ENCODE assay signal across 14 mouse cellular contexts in genomic region chr11:101587676-101588075, GRCm38 (mm10). TPM values are rescaled to one million over a fixed set of nuclear protein-coding genes. Genes with fewer than 3 reads are reported as not detected.
DNase-seq lines count a peak whose midpoint lies in the region; ATAC-seq lines count a peak whose summit lies in the region.
"Had no signal": no experiment of that assay in that cellular context is flagged by ENCODE, and none has a peak within 500 bp of the region (broad histone marks: within the 10 kb centered on the region; RNA-seq: fewer than 3 reads in every experiment).

No protein-coding gene starts in this region.

- no peaks in the 10 kb centered on the region for H3K27me3 ChIP-seq in forebrain, embryonic 15.5 days
- H3K27me3 ChIP-seq: CH12.LX; heart, embryonic 15.5 days; intestine, embryonic 15.5 days had no signal

- H3K9me3 ChIP-seq in forebrain, embryonic 15.5 days: no peaks in the 10 kb centered on the region
- H3K9me3 ChIP-seq: heart, embryonic 15.5 days; intestine, embryonic 15.5 days had no signal

- DNase-seq in kidney, adult 11 months: peak; percentile 47
- no peak for DNase-seq in kidney, postnatal 25 days
- peak; percentile 63 for DNase-seq in 416B (ENCODE audit: low read depth)
- peak; percentile 69 for DNase-seq in fibroblast of lung, adult 2 months (ENCODE audit: low read depth)
- DNase-seq in spleen, postnatal 36 days (ENCODE audit: low spot score in 2 of 2): no peak
- no peak for DNase-seq in cerebellum, postnatal 14 days
- DNase-seq: cerebellum, postnatal 36 days; retina, postnatal 1 day had no signal

- no peak overlapping the region for H3K4me3 ChIP-seq in forebrain, embryonic 15.5 days
- H3K4me3 ChIP-seq: heart, embryonic 15.5 days; intestine, embryonic 15.5 days had no signal

- no peak overlapping the region for H3K9ac ChIP-seq in forebrain, embryonic 15.5 days (replicated peaks)
- H3K9ac ChIP-seq: heart, embryonic 15.5 days; intestine, embryonic 15.5 days had no signal

- 89% methylated on average over 10 of the region's 10 CpGs for WGBS in forebrain, embryonic 15.5 days

- H3K4me2 ChIP-seq in forebrain, embryonic 15.5 days (replicated peaks): no peak overlapping the region
- H3K4me2 ChIP-seq: heart, embryonic 15.5 days; intestine, embryonic 15.5 days had no signal

- H3K27ac ChIP-seq in forebrain, embryonic 15.5 days (replicated peaks): no peak overlapping the region
- H3K27ac ChIP-seq: heart, embryonic 15.5 days; intestine, embryonic 15.5 days had no signal

- no peaks in the 10 kb centered on the region for H3K4me1 ChIP-seq in forebrain, embryonic 15.5 days
- H3K4me1 ChIP-seq: heart, embryonic 15.5 days had no signal

- peaks cover 4% of the 10 kb centered on the region; the same call in 1 of the 2 replicates for H3K36me3 ChIP-seq in forebrain, embryonic 15.5 days
- H3K36me3 ChIP-seq: heart, embryonic 15.5 days; intestine, embryonic 15.5 days had no signal

- peak; percentile 72 for ATAC-seq in megakaryocyte, adult 5-6 weeks (ENCODE audit: poor library complexity, severe bottlenecking)
- ATAC-seq in forebrain, embryonic 15.5 days (replicated peaks): no peak
- ATAC-seq: intestine, embryonic 15.5 days had no signal

RNA-seq across cellular contexts. Expression of gene Tmem106a, which starts 5.6 kb away (rescaled TPM):
- 35.3 and 35.7 TPM in 2 replicates for total RNA-seq in megakaryocyte, adult 5-6 weeks (2015)
- 20.5 and 24.1 TPM in 2 replicates for total RNA-seq in megakaryocyte, adult 5-6 weeks (2017)
- polyA plus RNA-seq in forebrain, embryonic 15.5 days (2015; fragmentation: Nextera tagmentation; extraction: Ambion mirVana): 2.0 and 2.3 TPM in 2 replicates

RNA-seq across cellular contexts. Expression of gene Gm11634, which starts 11.4 kb away (rescaled TPM):
- total RNA-seq in megakaryocyte, adult 5-6 weeks (2015): not detected in 2 replicates
- total RNA-seq in megakaryocyte, adult 5-6 weeks (2017): not detected in 2 replicates
- not detected in 2 replicates for polyA plus RNA-seq in forebrain, embryonic 15.5 days (2015; fragmentation: Nextera tagmentation; extraction: Ambion mirVana)
- total RNA-seq: CH12.LX had no signal
- polyA plus RNA-seq: heart, embryonic 15.5 days; intestine, embryonic 15.5 days; limb, embryonic 14.5 days had no signal

RNA-seq across cellular contexts. Expression of gene Nbr1, which starts 35.7 kb away (rescaled TPM):
- 32.4 and 33.9 TPM in 2 replicates for total RNA-seq in megakaryocyte, adult 5-6 weeks (2015)
- 53.6 and 60.7 TPM in 2 replicates for total RNA-seq in megakaryocyte, adult 5-6 weeks (2017)
- 116 and 130 TPM in 2 replicates for polyA plus RNA-seq in forebrain, embryonic 15.5 days (2015; fragmentation: Nextera tagmentation; extraction: Ambion mirVana)

RNA-seq across cellular contexts. Expression of gene Brca1, which starts 35.9 kb away (rescaled TPM):
- 15.3 and 15.9 TPM in 2 replicates for total RNA-seq in megakaryocyte, adult 5-6 weeks (2015)
- 26.8 and 34.8 TPM in 2 replicates for total RNA-seq in megakaryocyte, adult 5-6 weeks (2017)
- 5.6 and 7.1 TPM in 2 replicates for polyA plus RNA-seq in forebrain, embryonic 15.5 days (2015; fragmentation: Nextera tagmentation; extraction: Ambion mirVana)

RNA-seq across cellular contexts. Expression of gene Rdm1, which starts 39.3 kb away (rescaled TPM):
- 22.6 and 28.8 TPM in 2 replicates for total RNA-seq in megakaryocyte, adult 5-6 weeks (2015)
- 18.1 and 23.1 TPM in 2 replicates for total RNA-seq in megakaryocyte, adult 5-6 weeks (2017)
- 31.0 and 34.6 TPM in 2 replicates for polyA plus RNA-seq in forebrain, embryonic 15.5 days (2015; fragmentation: Nextera tagmentation; extraction: Ambion mirVana)

Comparison
In these comparisons a context has a peak if more than half of its experiments do, and no peak if none do; other contexts are left out.
1. DNase-seq: peak in kidney, adult 11 months (single experiment), 416B (single experiment) and fibroblast of lung, adult 2 months (single experiment); none in kidney, postnatal 25 days (0 of 2), spleen, postnatal 36 days (0 of 2) and cerebellum, postnatal 14 days (0 of 2).